Mouse (Mus musculus): ENCODE measurements at regions not wholly inside any gene's neighbourhood (a gene's known extent, or its start where the extent isn't known, plus 50 kb on each side); places are given as distances from the start of the nearest gene placed in this dataset.

- Histone ChIP-seq H3K4me1 (ENCODE audit: insufficient read depth, low read depth, low read length) (no peaks in the 10 kb centered on the region), H3K9me3 (replicated peaks) (peaks cover 28% of the 10 kb centered on the region), H3K4me3 (ENCODE audit: low read depth, low read length) (no peak overlapping the region), H3K36me3 (replicated peaks) (no peaks in the 10 kb centered on the region), H3K27me3 (ENCODE audit: insufficient read depth, low read length) (no peaks in the 10 kb centered on the region)
- TF ChIP-seq GATA1 (IDR thresholded peaks at IDR 0.05; ENCODE audit: borderline replicate concordance, low read length) (no peak), TAL1 (conservative IDR thresholded peaks at IDR 0.05; ENCODE audit: low read depth, low read length) (no peak), POLR2AphosphoS5 (IDR thresholded peaks at IDR 0.05; ENCODE audit: insufficient replicate concordance, low read depth, low read length) (no peak), CTCF (IDR thresholded peaks at IDR 0.05; ENCODE audit: low read depth, low read length) (no peak), GATA2 (IDR thresholded peaks at IDR 0.05; ENCODE audit: borderline replicate concordance, low read depth, low read length) (no peak)
- no peak for DNase-seq (ENCODE audit: low spot score)
- ATAC-seq (ENCODE audit: extremely low read depth, insufficient number of reproducible peaks, low FRiP score, poor library complexity, severe bottlenecking), result no peak
These were observed 366.4 kb downstream of the Pbx1 start for GRCm38 (mm10) chr1:168065598-168066041.

DNA sequence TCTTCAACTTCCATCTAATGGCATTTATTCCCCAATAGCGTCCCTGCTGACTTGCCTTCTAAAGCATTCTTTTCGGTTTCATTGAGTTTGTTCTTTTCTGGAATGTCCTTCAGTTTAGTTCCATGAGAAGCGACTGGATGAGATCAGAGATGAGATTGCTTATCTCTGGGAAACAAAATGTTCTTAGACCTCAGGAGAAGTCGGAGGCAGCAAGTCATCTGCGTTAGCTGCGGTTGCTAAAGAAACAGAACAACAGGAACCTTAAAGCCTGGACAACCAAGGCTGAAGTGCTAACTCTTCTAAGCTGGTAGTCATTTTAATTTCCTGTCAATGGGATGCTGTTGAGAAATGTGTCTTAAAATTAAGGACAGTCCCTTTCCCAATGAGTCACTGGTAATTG, 365.3 kb downstream of the Pbx1 start:
- Histone ChIP-seq H3K9me3 (replicated peaks) (peaks cover 33% of the 10 kb centered on the region), H3K4me3 (ENCODE audit: low read depth, low read length) (no peak overlapping the region), H3K4me1 (ENCODE audit: insufficient read depth, low read depth, low read length) (no peaks in the 10 kb centered on the region), H3K27me3 (ENCODE audit: insufficient read depth, low read length) (no peaks in the 10 kb centered on the region), H3K36me3 (replicated peaks) (no peaks in the 10 kb centered on the region)
- ATAC-seq (ENCODE audit: extremely low read depth, insufficient number of reproducible peaks, low FRiP score, poor library complexity, severe bottlenecking) (no peak), DNase-seq (ENCODE audit: low spot score) (no peak)
- TF ChIP-seq CTCF (IDR thresholded peaks at IDR 0.05; ENCODE audit: low read depth, low read length) (no peak), TAL1 (conservative IDR thresholded peaks at IDR 0.05; ENCODE audit: low read depth, low read length) (no peak), POLR2AphosphoS5 (IDR thresholded peaks at IDR 0.05; ENCODE audit: insufficient replicate concordance, low read depth, low read length) (no peak), GATA1 (IDR thresholded peaks at IDR 0.05; ENCODE audit: borderline replicate concordance, low read length) (no peak), GATA2 (IDR thresholded peaks at IDR 0.05; ENCODE audit: borderline replicate concordance, low read depth, low read length) (no peak)

- peaks cover 36% of the 10 kb centered on the region for H3K9me3 ChIP-seq (replicated peaks)
- no peak for DNase-seq (ENCODE audit: low spot score)
These were observed 363.8 kb downstream of the Pbx1 start for GRCm38 (mm10) chr1:168068003-168068919.

DNA sequence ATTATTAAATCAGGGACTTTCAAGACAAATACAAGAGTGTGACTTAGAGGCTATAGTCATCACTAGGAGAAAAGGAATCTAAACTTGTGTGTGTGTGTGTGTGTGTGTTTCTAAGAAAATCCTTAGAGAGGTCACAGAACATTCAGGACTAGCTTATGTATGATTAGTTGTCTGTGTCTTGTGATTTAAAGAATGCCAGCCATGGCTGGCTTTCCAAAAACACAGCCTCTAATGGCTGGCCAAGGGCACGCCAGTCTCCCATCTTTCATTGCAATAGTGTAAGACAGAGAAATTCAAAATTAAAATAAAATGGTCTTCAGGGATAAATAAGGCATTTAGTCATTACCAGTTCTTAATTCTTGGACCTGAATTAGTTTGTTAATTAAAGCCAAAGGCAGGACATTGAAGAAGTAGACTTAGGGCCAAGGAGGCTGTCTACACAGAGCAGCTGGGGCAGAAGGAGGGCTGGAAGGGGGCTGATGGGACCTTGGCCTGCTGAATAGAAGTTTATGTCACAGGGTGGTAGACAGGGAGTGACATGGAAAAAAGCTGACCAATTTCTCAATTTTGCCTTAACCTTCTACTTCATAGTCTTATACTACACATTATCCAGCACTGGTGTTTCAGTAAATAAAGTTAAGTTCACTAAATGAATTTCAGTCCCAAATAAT, 363.0 kb downstream of the Pbx1 start:
- Histone ChIP-seq H3K4me1 (ENCODE audit: insufficient read depth, low read depth, low read length) (no peaks in the 10 kb centered on the region), H3K27me3 (ENCODE audit: insufficient read depth, low read length) (no peaks in the 10 kb centered on the region), H3K4me3 (ENCODE audit: low read depth, low read length) (no peak overlapping the region), H3K36me3 (replicated peaks) (no peaks in the 10 kb centered on the region), H3K9me3 (replicated peaks) (peaks cover 38% of the 10 kb centered on the region)
- no peak for ATAC-seq (ENCODE audit: extremely low read depth, insufficient number of reproducible peaks, low FRiP score, poor library complexity, severe bottlenecking)
- no peak for DNase-seq (ENCODE audit: low spot score)
- TF ChIP-seq GATA1 (IDR thresholded peaks at IDR 0.05; ENCODE audit: borderline replicate concordance, low read length), result no peak
- no peak for TF ChIP-seq TAL1 (conservative IDR thresholded peaks at IDR 0.05; ENCODE audit: low read depth, low read length)
- TF ChIP-seq POLR2AphosphoS5 (IDR thresholded peaks at IDR 0.05; ENCODE audit: insufficient replicate concordance, low read depth, low read length), result no peak
- TF ChIP-seq CTCF (IDR thresholded peaks at IDR 0.05; ENCODE audit: low read depth, low read length), result no peak
- TF ChIP-seq GATA2 (IDR thresholded peaks at IDR 0.05; ENCODE audit: borderline replicate concordance, low read depth, low read length), result no peak

More at GRCm38 (mm10) chr1:168068003-168068919, 363.8 kb downstream of the Pbx1 start:
- Histone ChIP-seq H3K4me1 (ENCODE audit: insufficient read depth, low read depth, low read length) (no peaks in the 10 kb centered on the region), H3K36me3 (replicated peaks) (no peaks in the 10 kb centered on the region), H3K4me3 (ENCODE audit: low read depth, low read length) (no peak overlapping the region), H3K27me3 (ENCODE audit: insufficient read depth, low read length) (no peaks in the 10 kb centered on the region)
- no peak for ATAC-seq (ENCODE audit: extremely low read depth, insufficient number of reproducible peaks, low FRiP score, poor library complexity, severe bottlenecking)
- TF ChIP-seq POLR2AphosphoS5 (IDR thresholded peaks at IDR 0.05; ENCODE audit: insufficient replicate concordance, low read depth, low read length) (no peak), GATA2 (IDR thresholded peaks at IDR 0.05; ENCODE audit: borderline replicate concordance, low read depth, low read length) (no peak), TAL1 (conservative IDR thresholded peaks at IDR 0.05; ENCODE audit: low read depth, low read length) (no peak), GATA1 (IDR thresholded peaks at IDR 0.05; ENCODE audit: borderline replicate concordance, low read length) (no peak), CTCF (IDR thresholded peaks at IDR 0.05; ENCODE audit: low read depth, low read length) (no peak)
